Mouse (Mus musculus): ENCODE data around the gene Nop10.

- TF ChIP-seq CTCF (IDR thresholded peaks at IDR 0.05; ENCODE audit: low read depth), result no peak
- TF ChIP-seq EP300 (IDR thresholded peaks at IDR 0.05; ENCODE audit: low read depth), result no peak
These were observed 22.8 kb downstream of the Nop10 start for GRCm38 (mm10) chr2:112284363-112285030.
